Mouse (Mus musculus) C2C12 (cell line): ENCODE data around the gene Timp3.

Source experiments
- CTCF ChIP-seq: IDR thresholded peaks from one replicate; pipeline ENCODE4 v1.5.1; 2011; ENCODE audit not compliant: control insufficient read depth, insufficient read depth, insufficient read length
- MAX ChIP-seq: IDR thresholded peaks from one replicate; pipeline ENCODE4 v1.6.1; 2011; ENCODE audit warnings: mild to moderate bottlenecking, control low read depth

DNA sequence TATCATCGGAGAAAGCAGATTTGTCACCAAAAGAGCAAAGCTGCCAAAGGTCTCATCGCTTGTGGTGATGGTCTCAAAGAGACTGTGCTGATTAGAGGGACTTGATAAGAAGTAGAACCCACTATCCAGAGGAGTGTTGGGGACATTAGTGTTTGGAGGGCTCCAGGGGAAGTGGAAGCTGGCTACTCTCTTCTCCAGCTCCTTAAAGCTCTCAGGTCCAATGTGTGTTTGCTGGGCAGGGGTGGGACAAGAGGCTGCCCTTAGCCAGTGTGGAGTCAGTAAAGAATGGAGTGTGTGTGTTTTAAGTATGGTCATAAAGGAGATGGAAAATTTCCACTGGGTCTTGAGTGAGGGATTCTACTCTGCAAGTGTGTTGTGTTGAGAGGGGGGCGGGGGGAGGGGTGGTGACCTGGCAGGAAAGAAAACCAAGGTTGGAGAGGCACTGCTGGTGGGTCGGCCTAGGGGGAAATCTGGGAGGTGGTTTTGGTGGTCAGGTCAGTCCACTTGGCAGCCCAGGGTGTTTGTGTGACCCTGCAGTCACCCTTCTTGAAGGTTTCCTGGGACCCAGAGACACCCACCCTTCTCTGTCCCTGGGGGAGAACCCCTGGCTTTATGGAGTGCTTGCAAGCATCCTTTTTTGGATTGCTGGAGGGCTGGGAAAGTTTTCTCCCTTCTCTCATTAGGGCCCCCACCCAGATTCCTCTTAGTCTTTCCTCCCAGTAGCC, 1.6 kb downstream of the Timp3 start:
- TF ChIP-seq MAX (no peak), CTCF (no peak)
